Mouse (Mus musculus) hindbrain, embryonic 11.5 days (tissue): Measurements from ENCODE around the gene Dnm3. TPM values are rescaled to one million over a fixed set of nuclear protein-coding genes. Genes with fewer than 3 reads are reported as not detected.
A peak's percentile ranks its signal among the peaks of the same experiment; 100 is the strongest.

ENCODE experiments used
- ATAC-seq: fragments of 200-750 bp; cut with Nextera tagmentation; 2 replicates; pipeline ENCODE4 v1.8.0; 2017; ENCODE audit warnings: mild to moderate bottlenecking, moderate TSS enrichment, moderate library complexity; ENCODE audit not compliant: low FRiP score
- DNase-seq: peaks from one replicate; pipeline ENCODE4 v3.0.0-alpha.2; 2015; ENCODE audit warnings: low spot score
- H3K27ac ChIP-seq: fragments of 300-500 bp; sonication (generic); 2 replicates; pipeline ENCODE4 v1.5.1; 2014; ENCODE audit warnings: mild to moderate bottlenecking, low read depth, low read length
- H3K27me3 ChIP-seq: fragments of 300-500 bp; sonication (generic); 2 replicates; pipeline ENCODE4 v1.6.1; 2014; ENCODE audit warnings: mild to moderate bottlenecking, low read length, moderate library complexity, mixed read lengths; ENCODE audit not compliant: control insufficient read depth, insufficient read depth
- H3K36me3 ChIP-seq: fragments of 300-500 bp; sonication (generic); 2 replicates; pipeline ENCODE4 v1.6.1; 2014; ENCODE audit warnings: mild to moderate bottlenecking, low read length, moderate library complexity, mixed read lengths; ENCODE audit not compliant: control insufficient read depth, insufficient read depth
- H3K4me1 ChIP-seq: fragments of 300-500 bp; sonication (generic); replicated peaks from 2 replicates; pipeline ENCODE4 v1.6.1; 2014; ENCODE audit warnings: low read length, mixed read lengths; ENCODE audit not compliant: control insufficient read depth, insufficient read depth
- H3K4me2 ChIP-seq: fragments of 300-500 bp; sonication (generic); replicated peaks from 2 replicates; pipeline ENCODE4 v1.6.1; 2014; ENCODE audit warnings: mild to moderate bottlenecking, low read depth, low read length
- H3K4me3 ChIP-seq: fragments of 300-500 bp; sonication (generic); 2 replicates; pipeline ENCODE4 v1.5.1; 2014; ENCODE audit warnings: low read depth, low read length
- H3K9ac ChIP-seq: fragments of 300-500 bp; sonication (generic); 2 replicates; pipeline ENCODE4 v1.6.1; 2014; ENCODE audit warnings: low read depth, low read length
- H3K9me3 ChIP-seq: fragments of 300-500 bp; sonication (generic); 2 replicates; pipeline ENCODE4 v1.6.1; 2016; ENCODE audit warnings: low read length; ENCODE audit not compliant: control insufficient read depth
- WGBS: fragments of 180-500 bp; shearing (Covaris S2); extraction: QIAGEN DNeasy Blood & Tissue Kit; methylation state at CpG from one replicate; pipeline ENCODE4 v1.1.7; 2014; 5-methylcytosine and 5-hydroxymethylcytosine counted together
- polyA plus RNA-seq: library from polyadenylated mRNA; unstranded; fragments of >200 nt; fragmentation: Nextera tagmentation; extraction: Ambion mirVana; gene quantifications from 2 replicates; pipeline ENCODE4 v1.2.1, GENCODE M21; 2014

Dnm3 gene
- polyA plus RNA-seq, 1 experiment from 2014 or later, result 12.0 TPM

- no peak overlapping the region for H3K4me3 ChIP-seq
- H3K27ac ChIP-seq, result no peak overlapping the region
- WGBS, result 87% methylated on average over 6 of the region's 6 CpGs
- no peak overlapping the region for H3K4me2 ChIP-seq
- no peaks in the 10 kb centered on the region for H3K27me3 ChIP-seq
- no peaks in the 10 kb centered on the region for H3K4me1 ChIP-seq
- ATAC-seq (no peak), DNase-seq (no peak)
- no peaks in the 10 kb centered on the region for H3K9me3 ChIP-seq
- H3K9ac ChIP-seq, result no peak overlapping the region
- no peaks in the 10 kb centered on the region for H3K36me3 ChIP-seq
These were observed 220.8 kb downstream of the Dnm3 start for GRCm38 (mm10) chr1:162256912-162257607.

GRCm38 (mm10) chr1:162254944-162255343 lies 222.9 kb downstream of the Dnm3 start:
- no peak overlapping the region for H3K4me2 ChIP-seq
- H3K27ac ChIP-seq, result no peak overlapping the region
- no peaks in the 10 kb centered on the region for H3K9me3 ChIP-seq
- no peaks in the 10 kb centered on the region for H3K4me1 ChIP-seq
- ATAC-seq (peak; percentile 78), DNase-seq (peak; percentile 27)
- H3K4me3 ChIP-seq, result no peak overlapping the region
- no peaks in the 10 kb centered on the region for H3K36me3 ChIP-seq
- H3K27me3 ChIP-seq, result no peaks in the 10 kb centered on the region
- 38% methylated on average over 5 of the region's 5 CpGs for WGBS
- no peak overlapping the region for H3K9ac ChIP-seq

GRCm38 (mm10) chr1:162253971-162254641 lies 223.7 kb downstream of the Dnm3 start:
- Histone ChIP-seq H3K9me3 (no peaks in the 10 kb centered on the region), H3K27me3 (no peaks in the 10 kb centered on the region), H3K4me3 (no peak overlapping the region), H3K4me1 (no peaks in the 10 kb centered on the region), H3K27ac (no peak overlapping the region), H3K4me2 (no peak overlapping the region), H3K9ac (no peak overlapping the region), H3K36me3 (no peaks in the 10 kb centered on the region)
- DNase-seq (no peak), ATAC-seq (no peak)
- 76% methylated on average over 8 of the region's 8 CpGs for WGBS

GRCm38 (mm10) chr1:162252869-162253268 lies 225.0 kb downstream of the Dnm3 start:
- H3K27me3 ChIP-seq, result no peaks in the 10 kb centered on the region
- ATAC-seq, result no peak
- no peak for DNase-seq
- H3K27ac ChIP-seq, result no peak overlapping the region
- H3K4me1 ChIP-seq, result no peaks in the 10 kb centered on the region
- no peak overlapping the region for H3K4me3 ChIP-seq
- no peak overlapping the region for H3K4me2 ChIP-seq
- WGBS, result 71% methylated on average over 2 of the region's 2 CpGs
- no peaks in the 10 kb centered on the region for H3K9me3 ChIP-seq
- no peaks in the 10 kb centered on the region for H3K36me3 ChIP-seq
- no peak overlapping the region for H3K9ac ChIP-seq

GRCm38 (mm10) chr1:162247216-162247615 lies 230.6 kb downstream of the Dnm3 start:
- no peaks in the 10 kb centered on the region for H3K27me3 ChIP-seq
- no peak for DNase-seq
- no peak overlapping the region for H3K9ac ChIP-seq
- no peak overlapping the region for H3K4me2 ChIP-seq
- H3K36me3 ChIP-seq, result no peaks in the 10 kb centered on the region
- no peak overlapping the region for H3K4me3 ChIP-seq
- ATAC-seq, result no peak
- H3K27ac ChIP-seq, result no peak overlapping the region
- H3K9me3 ChIP-seq, result no peaks in the 10 kb centered on the region
- WGBS, result 95% methylated on average over 5 of the region's 5 CpGs
- H3K4me1 ChIP-seq, result no peaks in the 10 kb centered on the region

- Histone ChIP-seq H3K9me3 (no peaks in the 10 kb centered on the region), H3K27me3 (no peaks in the 10 kb centered on the region), H3K27ac (no peak overlapping the region), H3K36me3 (no peaks in the 10 kb centered on the region), H3K4me1 (no peaks in the 10 kb centered on the region), H3K9ac (no peak overlapping the region), H3K4me3 (no peak overlapping the region), H3K4me2 (no peak overlapping the region)
- DNase-seq, result no peak
- 52% methylated on average over 2 of the region's 2 CpGs for WGBS
- no peak for ATAC-seq
These were observed 234.2 kb downstream of the Dnm3 start for GRCm38 (mm10) chr1:162243651-162243990.

GRCm38 (mm10) chr1:162242980-162243650 lies 234.7 kb downstream of the Dnm3 start:
- Histone ChIP-seq H3K36me3 (no peaks in the 10 kb centered on the region), H3K4me2 (no peak overlapping the region), H3K9me3 (no peaks in the 10 kb centered on the region), H3K4me1 (no peaks in the 10 kb centered on the region), H3K27ac (no peak overlapping the region), H3K4me3 (no peak overlapping the region), H3K27me3 (no peaks in the 10 kb centered on the region), H3K9ac (no peak overlapping the region)
- ATAC-seq (no peak), DNase-seq (no peak)
- 79% methylated on average over 7 of the region's 7 CpGs for WGBS

GRCm38 (mm10) chr1:162240720-162241119 lies 237.1 kb downstream of the Dnm3 start:
- Histone ChIP-seq H3K4me1 (no peaks in the 10 kb centered on the region), H3K27me3 (0 out of 2 replicates have a peak, but pooled peaks cover 2% of the 10 kb centered on the region), H3K36me3 (no peaks in the 10 kb centered on the region), H3K9me3 (no peaks in the 10 kb centered on the region), H3K27ac (no peak overlapping the region), H3K4me2 (no peak overlapping the region), H3K4me3 (no peak overlapping the region), H3K9ac (no peak overlapping the region)
- DNase-seq (no peak), ATAC-seq (no peak)
- WGBS, result 91% methylated on average over 4 of the region's 4 CpGs
